Mouse (Mus musculus) bone marrow, adult 2 months (tissue): ENCODE measurements around the gene Ube2d3. TPM values are rescaled to one million over a fixed set of nuclear protein-coding genes. Genes with fewer than 3 reads are reported as not detected.
A peak's percentile ranks its signal among the peaks of the same experiment; 100 is the strongest.
"Not testable (repeated sequence)": the region's sequence is repeated elsewhere in the genome, so short reads cannot be mapped to it uniquely, and the experiment has no call there.

Source experiments
- H3K27ac ChIP-seq: fragments of 200-500 bp; 2 replicates; pipeline ENCODE4 v1.5.1; 2012; ENCODE audit warnings: low read depth, mild to moderate bottlenecking, control low read depth, inconsistent platforms, low read length; ENCODE audit not compliant: control insufficient read depth, poor library complexity, insufficient read depth
- H3K4me1 ChIP-seq: fragments of 200-500 bp; 2 replicates; pipeline ENCODE4 v1.6.1; 2011; ENCODE audit warnings: low read length; ENCODE audit not compliant: control insufficient read depth, insufficient read depth
- H3K4me3 ChIP-seq: fragments of 200-500 bp; replicated peaks from 2 replicates; pipeline ENCODE3; 2011; ENCODE audit warnings: mild to moderate bottlenecking, low read depth, low read length, control low read depth; ENCODE audit not compliant: control insufficient read depth
- CTCF ChIP-seq: fragments of 200-500 bp; IDR thresholded peaks from 2 replicates; pipeline ENCODE4 v1.5.1; 2011; ENCODE audit warnings: low read length, control low read depth; ENCODE audit not compliant: control insufficient read depth, insufficient read depth
- POLR2A ChIP-seq: fragments of 200-500 bp; IDR thresholded peaks from 2 replicates; pipeline ENCODE4 v1.6.1; 2011; ENCODE audit warnings: low read depth, mild to moderate bottlenecking, control low read depth, low read length, borderline replicate concordance; ENCODE audit not compliant: control insufficient read depth
- WGBS: fragments of 180-500 bp; shearing (Covaris S2); methylation state at CpG from one replicate; pipeline ENCODE4 v1.1.7; 2018; 5-methylcytosine and 5-hydroxymethylcytosine counted together
- polyA plus RNA-seq: library from polyadenylated mRNA; stranded (reverse); fragments of >200 nt; gene quantifications from 2 replicates; pipeline ENCODE4 v1.2.4, GENCODE M21; 2011; ENCODE audit warnings: low replicate concordance; ENCODE audit not compliant: missing spikeins, insufficient read depth, insufficient read length

Gene Ube2d3
- polyA plus RNA-seq, 1 experiment, result 125 TPM

- Histone ChIP-seq H3K4me1 (peaks cover 2% of the 10 kb centered on the region; the same call in 1 of the 2 replicates), H3K27ac (no peak overlapping the region), H3K4me3 (no peak overlapping the region)
- no peak for TF ChIP-seq CTCF
- no peak for TF ChIP-seq POLR2A
- WGBS, result 6% methylated on average over 2 of the region's 2 CpGs
Observed at GRCm38 (mm10) chr3:135476977-135477376, 39.0 kb downstream of the Ube2d3 start.

GRCm38 (mm10) chr3:135479090-135479489 is 41.1 kb downstream of the Ube2d3 start:
- H3K4me3 ChIP-seq, H3K27ac ChIP-seq, H3K4me1 ChIP-seq: not testable (repeated sequence)
- WGBS, result 83% methylated on average over 5 of the region's 5 CpGs

GRCm38 (mm10) chr3:135480767-135481166 is 42.8 kb downstream of the Ube2d3 start:
- 87% methylated on average over 6 of the region's 6 CpGs for WGBS

GRCm38 (mm10) chr3:135481608-135482007 is 43.7 kb downstream of the Ube2d3 start:
- 74% methylated on average over 3 of the region's 3 CpGs for WGBS
- no peak overlapping the region for H3K27ac ChIP-seq
- no peak for TF ChIP-seq POLR2A
- no peak for TF ChIP-seq CTCF

More at GRCm38 (mm10) chr3:135480767-135481166, 42.8 kb downstream of the Ube2d3 start:
- no peak overlapping the region for H3K27ac ChIP-seq
- H3K4me1 ChIP-seq, result peaks cover 2% of the 10 kb centered on the region; the same call in 1 of the 2 replicates
- TF ChIP-seq CTCF (no peak), POLR2A (no peak)
- no peak overlapping the region for H3K4me3 ChIP-seq

GRCm38 (mm10) chr3:135484650-135485049 is 46.7 kb downstream of the Ube2d3 start:
- 86% methylated on average over 15 of the region's 15 CpGs for WGBS
- not testable (repeated sequence) for H3K4me1 ChIP-seq, H3K27ac ChIP-seq, H3K4me3 ChIP-seq

More at GRCm38 (mm10) chr3:135481608-135482007, 43.7 kb downstream of the Ube2d3 start:
- Histone ChIP-seq H3K4me3 (no peak overlapping the region), H3K4me1 (peaks cover 2% of the 10 kb centered on the region; the same call in 1 of the 2 replicates)

GRCm38 (mm10) chr3:135485128-135485899 is 47.4 kb downstream of the Ube2d3 start, which contains the start of gene Manba:
TSS of gene Manba (plus strand) at chr3:135485611.
- no peaks in the 10 kb centered on the region for H3K4me1 ChIP-seq
- TF ChIP-seq CTCF, result no peak
- TF ChIP-seq POLR2A, result peak; percentile 64; the same call in 1 of the 2 replicates
- peak within 1 kb of the TSS; percentile 98 for H3K4me3 ChIP-seq
- 2% methylated on average over 48 of the region's 48 CpGs for WGBS
- H3K27ac ChIP-seq, result 0 out of 2 replicates have a peak within 1 kb of the TSS, but pooled peaks have one; percentile 28

GRCm38 (mm10) chr3:135485900-135486241 is 47.9 kb downstream of the Ube2d3 start:
- no peak for TF ChIP-seq POLR2A
- no peak for TF ChIP-seq CTCF
- Histone ChIP-seq H3K4me3 (peak overlapping the region; percentile 98), H3K27ac (0 out of 2 replicates have a peak overlapping the region, but pooled peaks have one; percentile 28), H3K4me1 (no peaks in the 10 kb centered on the region; the same call in 1 of the 2 replicates)
- WGBS, result 1% methylated on average over 9 of the region's 9 CpGs

GRCm38 (mm10) chr3:135486351-135486750 is 48.4 kb downstream of the Ube2d3 start:
- no peaks in the 10 kb centered on the region; the same call in 1 of the 2 replicates for H3K4me1 ChIP-seq
- WGBS, result 29% methylated on average over 5 of the region's 5 CpGs
- no peak overlapping the region for H3K27ac ChIP-seq
- peak overlapping the region; percentile 98 for H3K4me3 ChIP-seq
- TF ChIP-seq POLR2A (no peak), CTCF (no peak)
